Mouse (Mus musculus) c-Kit-positive CD71-positive TER-119-negative erythroid progenitor cells, embryonic 14.5 days (primary cell): Measurements from ENCODE around the gene Mrgprh.

Experiments used
- DNase-seq: peaks from one replicate; pipeline ENCODE4 v3.0.0-alpha.2; 2013; ENCODE audit warnings: low read depth

Gene Mrgprh

DNA sequence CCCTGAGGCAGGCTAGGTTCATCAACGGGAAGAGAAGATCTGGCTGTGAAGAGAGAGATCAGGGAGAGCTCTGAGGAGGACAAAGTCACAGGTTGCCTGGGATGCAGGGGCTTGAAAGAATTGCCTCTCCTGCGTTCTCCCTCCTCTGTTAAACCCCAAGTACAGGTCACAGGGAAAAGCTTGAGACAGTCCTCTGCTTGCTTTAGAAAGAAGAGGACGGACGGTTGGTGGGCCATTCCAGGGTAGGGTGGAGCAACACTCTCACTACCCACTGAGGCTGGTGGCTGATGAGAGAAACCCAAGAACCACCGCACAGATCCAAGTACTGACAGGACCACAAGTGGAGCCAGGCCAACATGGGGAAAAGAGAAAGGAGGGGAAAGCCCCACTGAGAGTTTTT lies at the start of gene Mrgprh:
Gene Mrgprh (plus strand): TSS at position 301 of the 400 bp plus-strand sequence.
- no peak for DNase-seq

- DNase-seq, result no peak
Observed at GRCm38 (mm10) chr17:12830351-12830750, 45.5 kb upstream of the Mrgprh start.

DNA sequence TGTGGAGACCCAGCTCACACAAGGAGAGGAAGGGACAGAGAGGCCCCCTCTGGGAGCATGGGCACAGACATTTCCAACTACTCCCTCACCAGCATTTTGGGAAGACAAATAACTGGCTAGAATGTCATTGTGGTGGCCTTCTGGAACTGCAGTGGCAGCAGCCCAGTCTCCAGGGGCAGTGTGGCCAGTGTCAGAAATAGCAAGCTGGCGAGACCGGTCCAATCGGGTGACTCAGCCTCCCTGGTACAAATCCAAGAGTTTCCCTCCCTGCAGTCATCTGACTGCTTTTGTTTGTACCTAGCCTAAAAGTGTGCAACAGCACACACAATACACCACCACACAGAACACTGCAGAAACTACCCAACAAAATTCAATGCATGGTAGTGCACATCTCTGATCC lies 43.6 kb upstream of the Mrgprh start:
- no peak for DNase-seq

DNA sequence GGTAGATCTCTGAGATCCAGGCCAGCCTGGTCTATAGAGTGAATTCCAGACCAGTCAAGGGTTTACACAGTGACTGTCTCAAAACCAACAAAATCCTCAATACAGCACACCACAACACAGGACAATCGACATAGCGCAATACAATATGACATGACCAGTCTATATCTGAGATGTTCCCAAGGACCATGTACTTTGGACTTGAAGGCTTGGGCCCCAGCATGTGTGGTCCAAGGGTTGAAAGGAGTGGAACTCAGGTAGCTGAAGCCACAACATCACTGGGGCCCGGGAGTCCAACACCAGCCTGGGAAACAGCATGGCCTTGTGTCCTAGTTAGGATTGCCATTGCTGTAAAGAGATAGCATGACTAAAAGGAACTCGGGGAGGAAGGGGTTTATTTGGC lies 43.2 kb upstream of the Mrgprh start:
- no peak for DNase-seq

GRCm38 (mm10) chr17:12834317-12834716 lies 41.5 kb upstream of the Mrgprh start:
- no peak for DNase-seq

DNA sequence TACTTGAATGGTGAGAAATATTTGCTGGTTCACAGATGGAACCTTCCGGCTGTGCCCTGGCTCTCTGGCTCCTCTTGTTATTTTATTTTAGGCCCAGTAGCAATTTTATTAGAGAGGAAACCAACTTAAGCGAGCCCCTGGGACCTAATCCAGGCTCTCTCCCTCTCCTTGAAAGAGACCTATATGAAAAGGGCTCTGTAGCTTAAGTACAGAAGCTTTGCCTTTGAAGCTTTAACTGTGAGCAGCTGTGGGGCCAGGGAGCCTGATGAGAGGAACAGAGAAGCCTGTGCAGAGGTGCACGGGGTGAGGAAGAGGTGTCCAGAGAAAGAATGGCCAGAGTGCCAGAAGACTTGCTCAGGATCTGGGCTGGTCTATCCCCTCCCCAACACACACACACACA lies 41.0 kb upstream of the Mrgprh start:
- DNase-seq, result no peak

DNA sequence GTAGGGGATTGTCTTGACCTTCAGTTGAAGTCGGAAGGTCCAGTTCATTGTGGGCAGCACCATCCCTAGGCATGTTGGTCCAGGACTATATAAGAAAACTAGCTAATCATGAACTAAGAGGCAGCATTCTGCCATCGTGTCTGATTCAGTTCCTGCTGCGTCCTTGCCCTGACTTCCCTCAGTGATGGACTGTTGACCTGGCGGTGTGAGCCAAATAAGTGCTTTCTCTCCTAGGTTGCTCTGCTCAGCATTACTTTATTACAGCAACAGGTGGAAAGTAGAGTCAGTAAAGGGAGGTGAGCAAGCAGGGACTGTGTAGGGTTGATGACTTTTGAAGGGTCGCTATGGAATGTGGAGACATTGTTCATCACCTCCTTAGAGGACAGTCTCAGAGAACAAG lies 40.1 kb upstream of the Mrgprh start:
- no peak for DNase-seq

- no peak for DNase-seq
Observed at GRCm38 (mm10) chr17:12839475-12840267, 36.2 kb upstream of the Mrgprh start.

DNA sequence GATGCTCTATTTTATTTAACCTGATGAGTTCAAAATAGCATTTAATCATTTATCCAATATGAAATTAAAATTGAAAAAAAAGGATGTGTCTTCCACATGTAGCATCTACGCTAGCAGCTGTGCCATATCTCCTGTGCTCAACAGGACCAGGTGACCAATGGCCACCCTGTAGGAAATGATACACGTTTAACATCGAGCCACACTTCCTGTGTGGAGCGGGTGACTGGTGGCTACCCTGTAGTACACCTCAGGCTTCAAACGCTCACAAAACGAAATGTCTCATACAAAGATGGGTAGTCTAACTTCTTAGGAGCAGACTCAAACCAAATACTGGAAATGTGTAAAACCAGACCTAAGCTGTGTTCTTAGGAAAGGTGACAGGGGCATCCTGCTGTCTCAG lies 32.0 kb upstream of the Mrgprh start:
- DNase-seq, result no peak

DNA sequence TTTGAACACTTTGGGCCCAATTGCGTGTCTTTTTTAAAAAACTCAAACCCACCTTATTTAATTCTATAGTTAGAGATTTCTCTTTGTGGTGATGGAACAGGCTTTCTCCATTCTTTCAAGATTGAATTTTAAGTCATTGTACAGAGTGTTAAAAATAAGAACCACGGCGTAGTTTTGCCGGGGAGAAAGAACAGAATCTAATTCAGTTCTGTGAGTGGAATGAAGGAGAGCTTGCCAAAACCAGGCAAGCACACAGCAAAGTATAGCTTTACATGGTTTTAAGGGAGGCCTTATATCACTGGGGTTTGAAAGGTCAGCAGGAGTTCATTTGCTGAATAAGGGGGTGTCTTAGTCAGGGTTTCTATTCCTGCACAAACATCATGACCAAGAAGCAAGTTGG lies 31.3 kb upstream of the Mrgprh start:
- no peak for DNase-seq

DNA sequence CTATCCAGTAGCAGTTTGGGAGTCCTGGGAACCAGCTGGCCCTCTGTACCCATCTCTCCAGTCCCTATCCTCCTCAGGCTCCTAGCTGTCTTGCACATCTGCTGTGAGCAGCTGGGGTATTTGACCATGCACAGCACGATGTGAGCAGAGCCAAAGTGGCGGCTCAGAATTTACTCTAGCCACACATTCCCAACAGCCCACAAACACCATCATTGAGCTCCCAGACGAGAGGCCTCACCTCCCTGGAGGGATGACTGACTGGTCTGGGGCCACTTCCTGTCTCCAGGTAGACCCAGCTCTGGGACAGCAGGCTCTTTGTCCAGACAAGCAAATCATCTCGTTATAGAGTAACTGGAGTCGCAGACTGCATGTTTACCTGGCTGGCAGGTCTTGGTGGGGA lies 30.0 kb upstream of the Mrgprh start:
- no peak for DNase-seq

DNA sequence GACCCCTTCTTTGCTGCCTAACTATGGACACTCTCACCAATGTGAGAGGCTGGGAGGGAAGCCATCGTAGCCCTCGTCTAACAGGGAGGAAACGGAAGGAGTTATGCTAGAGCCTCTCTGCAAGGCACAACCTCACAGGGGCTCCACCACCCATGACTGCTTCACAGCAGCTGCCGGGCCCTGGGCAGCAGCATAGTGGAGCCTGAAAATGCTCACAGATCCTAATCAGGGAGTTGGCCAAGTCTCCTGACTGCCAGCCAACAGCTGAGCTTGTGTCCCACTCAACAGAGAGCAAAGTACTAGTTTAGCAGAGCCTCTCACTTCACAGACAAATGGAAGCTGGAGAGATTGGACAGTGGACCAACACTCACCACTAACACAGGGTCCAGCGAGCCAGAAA lies 29.4 kb upstream of the Mrgprh start:
- no peak for DNase-seq

DNA sequence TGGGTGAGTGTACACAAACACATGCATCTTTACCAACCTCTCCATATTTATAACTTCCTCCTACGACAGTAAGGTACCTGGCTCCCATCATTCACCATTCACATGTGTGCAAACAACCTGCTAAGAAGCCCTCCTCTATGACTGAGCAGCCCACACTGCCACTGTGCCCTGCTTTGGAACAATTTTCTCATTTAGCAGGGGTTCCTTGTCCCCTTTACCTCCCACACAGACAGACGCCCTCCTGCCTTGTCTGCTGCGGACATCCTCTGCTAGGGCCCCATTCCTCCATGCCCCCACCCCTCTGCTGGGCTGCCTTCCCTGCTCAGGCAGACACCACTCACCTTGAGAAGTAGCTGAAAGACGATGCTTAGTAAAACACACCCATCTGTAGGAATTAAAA lies 28.1 kb upstream of the Mrgprh start:
- no peak for DNase-seq

- DNase-seq, result no peak
Observed at GRCm38 (mm10) chr17:12849778-12850382, 26.0 kb upstream of the Mrgprh start.

- DNase-seq, result no peak
Observed at GRCm38 (mm10) chr17:12851689-12852088, 24.1 kb upstream of the Mrgprh start.

GRCm38 (mm10) chr17:12853821-12854220 lies 22.0 kb upstream of the Mrgprh start:
- DNase-seq, result no peak

DNA sequence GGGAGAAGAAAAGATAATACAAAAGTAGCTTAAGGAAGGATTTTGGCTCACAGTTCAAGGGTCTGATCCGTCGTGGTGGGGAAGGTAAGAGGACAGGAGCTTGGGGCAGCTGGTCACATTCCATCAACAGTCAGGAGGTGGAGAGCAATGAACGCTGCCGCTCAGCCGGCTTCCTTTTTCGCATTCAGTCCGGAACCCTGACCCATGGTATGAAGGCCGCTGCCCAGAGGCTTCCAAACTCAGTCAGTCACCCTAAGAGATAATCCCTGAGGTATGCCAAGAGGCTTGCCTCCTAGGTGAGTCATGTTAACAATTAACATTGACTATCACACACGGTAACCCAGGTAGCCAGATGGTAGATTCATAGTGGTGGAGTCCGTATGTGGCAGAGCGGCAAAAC lies 21.4 kb upstream of the Mrgprh start:
- DNase-seq, result no peak

DNA sequence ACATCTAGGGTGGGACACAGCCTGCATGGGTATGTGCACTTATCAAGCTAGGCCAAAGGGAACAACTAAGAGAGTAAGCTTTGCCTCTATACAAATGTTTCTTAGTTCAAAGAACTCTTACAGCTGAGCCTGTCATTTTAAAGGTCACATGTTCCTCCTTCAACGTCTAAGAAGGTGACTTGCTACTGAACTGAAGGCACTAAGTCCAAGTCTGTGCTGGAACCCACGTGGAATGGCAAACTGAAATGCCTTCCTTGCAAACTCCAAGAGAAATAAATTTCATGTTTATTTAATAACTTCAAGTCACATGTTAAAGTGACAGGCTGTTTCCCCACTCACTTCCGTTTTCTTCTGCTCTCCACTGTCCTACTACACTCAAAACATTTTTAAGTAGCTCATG lies 18.4 kb upstream of the Mrgprh start:
- no peak for DNase-seq

GRCm38 (mm10) chr17:12858072-12858471 lies 17.8 kb upstream of the Mrgprh start:
- DNase-seq, result no peak

DNA sequence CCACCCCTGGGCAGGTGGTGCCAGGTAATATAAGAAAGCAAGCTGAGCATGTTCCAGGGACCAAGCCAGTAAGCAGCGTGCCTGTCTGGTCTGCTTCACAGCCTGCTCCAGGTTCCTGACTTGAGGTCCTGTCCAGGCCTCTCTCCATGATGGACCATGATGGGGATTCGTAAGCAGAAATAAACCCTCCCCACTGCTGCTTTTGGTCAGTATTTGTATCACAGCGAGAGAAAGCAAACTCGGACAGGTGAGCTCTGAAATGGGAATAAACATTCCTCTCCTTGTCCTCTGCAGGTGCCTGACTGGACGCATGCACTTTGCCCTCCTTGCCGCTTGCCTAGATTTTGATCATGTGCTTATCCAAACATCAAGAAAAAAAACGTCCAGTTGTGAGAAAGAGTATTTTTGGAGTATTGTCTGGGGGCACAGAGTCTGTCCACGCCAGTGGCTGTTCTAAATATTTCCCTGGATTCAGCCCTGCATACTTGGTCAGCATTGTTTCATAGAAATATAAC lies 16.8 kb upstream of the Mrgprh start:
- DNase-seq, result no peak

DNA sequence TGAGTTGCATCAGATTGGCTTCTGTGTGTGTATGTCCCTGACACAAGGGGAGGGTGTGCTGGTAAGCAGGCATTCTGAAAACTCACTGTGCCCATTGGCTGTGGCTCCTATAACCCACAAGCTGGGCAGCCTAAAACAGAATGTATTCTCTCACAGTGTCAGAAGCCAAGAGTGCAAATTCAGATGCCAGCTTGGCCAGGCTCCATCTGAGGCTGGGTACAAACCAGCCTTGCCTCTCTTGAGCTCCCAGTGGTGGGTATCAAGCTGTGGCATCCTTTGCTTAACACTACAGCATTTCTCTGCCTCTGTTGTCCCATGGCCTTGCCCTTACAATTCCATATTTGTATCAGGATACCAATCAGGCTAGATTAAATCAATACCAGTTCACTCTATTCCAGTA lies 11.7 kb upstream of the Mrgprh start:
- no peak for DNase-seq

DNA sequence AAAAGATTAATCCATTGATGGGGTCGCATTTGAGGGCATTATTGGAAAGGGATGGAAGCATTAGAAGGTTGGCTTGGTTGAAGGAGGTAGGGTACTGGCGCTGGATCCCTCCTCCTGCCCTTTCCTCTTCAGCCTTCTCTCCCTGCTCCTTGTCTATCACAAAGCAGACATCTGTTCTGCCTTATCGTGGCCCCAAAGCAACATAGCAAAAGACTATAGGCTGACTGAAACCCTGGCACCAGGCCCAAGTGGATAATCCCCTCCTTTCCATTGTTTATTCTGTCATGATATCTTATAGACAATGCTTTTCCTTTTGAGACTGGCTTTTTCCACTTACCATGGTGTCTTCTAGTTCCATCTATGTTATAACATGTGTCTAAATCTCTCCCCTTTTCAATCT lies 10.4 kb upstream of the Mrgprh start:
- DNase-seq, result no peak

DNA sequence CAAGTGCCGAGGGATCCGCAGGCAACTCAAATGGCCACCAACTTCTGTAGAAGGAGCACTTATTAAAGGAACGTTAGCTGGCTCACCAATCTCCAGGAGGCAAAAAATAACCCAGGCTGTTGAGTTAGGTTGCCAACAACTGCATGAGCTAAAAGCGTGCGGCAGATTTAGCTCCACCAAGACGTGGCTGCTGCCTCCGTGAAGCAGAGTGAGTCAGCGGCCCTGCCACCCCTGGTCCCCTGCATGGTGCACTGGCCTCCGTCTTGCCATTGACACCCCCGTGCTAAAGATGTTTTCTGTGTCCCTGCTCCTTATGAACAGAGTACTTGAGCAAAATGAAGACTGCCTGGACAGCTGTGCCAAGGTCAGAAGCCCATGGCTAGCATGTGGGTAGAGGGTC lies 9.0 kb upstream of the Mrgprh start:
- no peak for DNase-seq

DNA sequence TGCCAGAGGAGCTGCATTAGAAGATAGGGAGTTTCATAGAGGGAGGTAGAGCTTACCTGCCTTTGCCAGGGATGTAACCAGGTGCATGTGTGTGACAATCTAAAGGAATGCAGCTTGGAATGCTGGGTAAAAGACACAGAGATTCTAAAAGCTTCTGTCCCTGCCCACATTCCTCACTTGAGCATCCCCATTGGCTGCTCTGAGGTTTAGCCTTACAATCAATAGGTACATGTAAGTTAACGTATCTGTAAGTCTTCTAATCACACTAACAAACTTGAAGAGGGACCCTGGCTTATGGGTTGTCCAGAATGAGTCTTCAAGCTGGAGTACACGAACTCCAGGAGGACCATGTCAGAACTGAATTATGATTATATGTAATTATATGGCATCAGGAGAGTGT lies 7.8 kb upstream of the Mrgprh start, which contains the start of gene Mas1:
Gene Mas1 (minus strand): TSS at position 101 of the 400 bp plus-strand sequence.
- no peak for DNase-seq
